Mouse (Mus musculus): ENCODE results near the gene Nudt15.

Gene Nudt15

DNA sequence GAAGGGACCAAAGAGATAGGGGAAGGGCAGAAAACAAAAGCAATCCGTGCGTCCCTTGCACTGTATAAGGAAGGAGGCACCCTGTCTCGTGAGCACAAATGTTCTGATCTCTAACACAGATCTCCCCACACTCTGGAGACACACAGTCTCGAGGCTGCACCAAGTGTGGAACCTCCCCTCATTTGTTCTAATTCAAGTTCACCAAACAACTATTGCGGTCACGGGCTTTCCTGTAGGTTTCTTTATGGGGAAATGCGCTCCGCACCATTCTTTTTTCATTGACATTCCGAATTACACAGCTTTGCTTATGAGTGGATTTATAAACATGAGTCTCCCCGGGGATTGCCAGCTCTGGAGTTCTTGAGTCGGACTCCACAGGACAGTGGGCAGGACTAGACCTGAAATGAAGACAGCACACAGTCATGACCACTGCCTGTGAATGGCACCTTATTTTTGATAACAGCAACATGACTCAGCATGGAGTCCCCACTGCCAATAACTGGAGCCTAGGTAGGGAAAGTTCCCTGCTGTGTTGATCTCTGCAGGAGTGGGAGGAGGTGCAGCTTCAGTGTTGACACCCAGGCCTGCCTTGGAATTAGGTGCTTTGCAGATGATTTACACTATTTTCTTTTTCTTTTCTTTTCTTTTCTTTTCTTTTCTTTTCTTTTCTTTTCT lies 40.2 kb downstream of the Nudt15 start:
- peak; percentile 86 for DNase-seq

DNA sequence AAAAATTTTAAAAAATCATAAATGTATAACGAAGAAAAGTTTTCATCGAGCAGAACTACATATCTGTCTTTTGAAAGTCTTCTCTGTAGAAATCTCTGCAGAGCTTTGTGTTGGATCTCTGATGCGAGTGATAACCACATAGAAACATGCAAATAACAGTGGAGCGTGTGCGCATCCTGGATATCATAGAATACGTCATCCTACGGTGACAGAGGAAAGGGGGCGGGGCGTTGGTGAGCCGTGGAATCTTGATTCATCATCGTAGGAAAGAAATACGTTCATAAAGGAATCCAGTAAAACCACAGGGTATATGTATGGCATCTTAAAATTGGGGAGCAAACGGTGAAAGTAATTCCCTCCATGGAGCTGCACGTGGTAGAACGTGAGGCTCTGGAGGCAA lies 40.8 kb downstream of the Nudt15 start:
- peak; percentile 61 for DNase-seq

DNA sequence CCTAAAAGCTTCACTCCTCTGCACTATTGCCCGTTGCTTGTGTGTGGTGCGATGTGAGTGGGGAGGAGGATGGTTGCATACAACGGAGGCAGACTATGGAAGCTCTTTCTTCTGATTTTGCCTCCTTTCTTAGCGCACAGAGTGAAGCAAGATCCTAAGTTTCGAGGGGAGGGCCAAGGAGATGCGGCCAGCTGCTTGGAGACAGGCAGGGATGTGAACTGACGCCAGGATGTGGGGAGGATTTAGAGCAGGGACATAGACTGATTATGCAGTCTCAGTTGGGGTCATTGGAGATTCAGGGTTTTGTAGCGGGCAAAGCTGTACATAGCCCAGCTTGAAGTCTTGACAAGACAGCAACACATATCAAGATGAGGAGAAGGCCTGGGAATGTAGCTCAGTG lies 41.8 kb downstream of the Nudt15 start:
- DNase-seq, result peak; percentile 40

DNA sequence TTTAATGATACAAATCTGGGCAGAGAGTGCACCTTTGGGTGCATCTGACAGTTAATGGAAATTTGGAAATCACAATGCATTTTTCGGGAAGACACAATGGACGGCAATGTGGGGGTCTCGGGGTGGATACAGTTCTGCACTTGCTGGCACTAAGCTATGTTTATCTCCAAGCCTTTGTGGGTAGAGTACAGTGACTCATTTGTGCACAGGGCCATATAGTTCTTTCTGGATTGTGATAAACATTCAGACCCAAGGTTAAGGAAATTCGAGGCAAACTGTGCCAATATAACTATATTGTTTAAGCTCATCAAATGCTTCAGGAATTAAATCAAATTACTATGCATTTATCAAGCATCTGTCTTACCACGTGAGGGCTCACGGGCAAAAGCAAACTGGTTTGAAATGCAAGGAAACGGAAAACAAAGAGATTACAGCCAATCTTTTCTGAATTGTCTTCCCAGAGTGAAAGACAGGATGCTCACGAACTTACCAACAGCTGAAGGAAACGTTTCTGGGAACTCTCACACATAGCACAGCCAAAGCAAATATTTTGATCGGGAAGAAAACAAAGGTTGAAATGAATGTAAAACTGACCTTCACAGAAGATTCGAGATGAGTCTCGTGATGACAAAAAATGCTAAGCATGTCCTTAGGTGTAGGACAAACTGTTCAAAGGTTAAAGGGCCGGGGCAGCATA lies 44.7 kb downstream of the Nudt15 start:
- peak; percentile 24 for DNase-seq

DNA sequence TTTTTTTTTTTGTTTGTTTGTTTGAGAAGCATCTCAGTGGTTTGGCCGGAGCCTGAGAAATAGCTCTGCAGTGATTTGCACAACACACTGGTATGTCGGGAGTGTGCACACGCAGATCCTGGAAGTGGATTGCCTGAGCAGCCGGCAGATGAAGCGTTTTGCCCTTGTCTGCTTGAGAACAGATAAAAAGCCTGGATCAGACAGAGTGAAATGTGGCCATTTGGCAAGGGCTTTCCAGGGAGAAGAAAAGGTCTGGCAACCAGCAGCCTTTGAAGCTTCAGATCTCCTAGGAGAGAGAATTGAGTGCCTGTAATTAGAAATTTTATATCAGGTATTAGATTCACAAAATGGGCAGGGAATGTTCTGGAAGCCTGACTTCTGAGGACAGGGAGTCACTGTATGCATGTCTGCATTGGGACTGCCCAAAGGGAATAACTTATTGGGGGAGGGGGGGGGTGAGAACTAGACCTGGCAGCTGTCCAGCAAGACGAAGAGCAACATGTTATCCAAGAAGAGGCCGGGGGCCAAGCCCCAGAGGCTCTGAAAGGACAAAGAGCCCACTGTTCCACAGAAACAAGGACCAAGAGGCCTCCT lies 45.4 kb downstream of the Nudt15 start:
- DNase-seq, result peak; percentile 30

DNA sequence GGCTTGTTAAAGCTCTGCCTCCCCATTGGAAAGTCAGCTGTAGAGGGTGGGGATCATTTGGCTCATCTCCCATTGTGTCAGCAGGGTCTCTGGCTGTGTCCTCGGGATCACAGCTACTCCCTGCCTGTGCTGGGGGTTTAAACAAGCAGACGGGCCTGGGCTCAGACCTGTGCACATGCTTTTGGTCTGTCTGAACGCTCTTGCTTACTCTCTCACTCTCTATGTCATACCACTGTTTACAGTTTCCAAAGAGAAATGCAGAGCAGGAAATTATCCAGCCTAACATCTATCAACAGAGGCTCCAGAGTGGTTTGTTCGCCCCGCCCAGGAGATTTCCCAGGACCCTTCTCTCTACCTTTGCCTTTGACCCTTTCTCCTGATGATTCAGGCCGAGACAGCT lies 46.3 kb downstream of the Nudt15 start:
- peak; percentile 61 for DNase-seq

DNA sequence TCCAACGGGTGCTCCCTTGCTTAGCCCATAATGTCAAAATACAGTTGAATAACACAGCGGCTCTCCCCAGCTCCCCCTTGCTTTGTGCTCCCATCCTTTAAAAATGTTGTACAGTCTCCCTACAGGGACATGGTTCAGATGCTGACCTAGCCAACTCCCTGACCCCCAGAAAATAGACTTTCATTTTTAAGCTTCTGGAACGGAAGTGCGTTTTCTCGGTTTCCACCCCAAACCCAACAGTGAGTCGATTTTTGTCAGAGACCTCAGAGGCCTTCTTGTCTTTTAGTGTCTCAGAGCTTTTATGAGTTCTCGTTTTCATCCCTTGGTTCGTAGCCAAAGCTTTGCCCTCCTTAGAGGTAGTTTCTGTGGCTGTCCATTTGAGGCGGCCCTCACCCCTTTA lies 46.8 kb downstream of the Nudt15 start:
- DNase-seq, result no peak

DNA sequence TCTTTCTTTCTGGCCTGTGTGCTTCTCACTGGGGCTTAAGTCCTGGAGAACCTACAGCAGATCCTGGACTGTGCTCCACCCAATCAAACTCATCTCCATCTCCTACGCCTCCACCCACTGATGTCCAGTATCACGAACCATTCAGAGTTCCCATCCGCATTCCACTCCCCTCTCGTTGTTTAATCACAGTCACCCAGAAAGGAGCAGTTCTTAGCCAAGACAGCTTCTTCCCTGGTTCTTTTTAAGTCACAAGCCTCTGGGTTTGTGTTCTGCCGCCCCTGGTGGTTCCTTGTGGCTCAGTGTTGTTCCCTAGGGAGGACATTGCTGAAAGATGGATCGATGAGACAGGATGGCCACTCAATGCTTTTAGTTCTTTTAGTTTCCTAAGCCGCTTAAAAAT lies 52.3 kb downstream of the Nudt15 start:
- DNase-seq, result no peak

DNA sequence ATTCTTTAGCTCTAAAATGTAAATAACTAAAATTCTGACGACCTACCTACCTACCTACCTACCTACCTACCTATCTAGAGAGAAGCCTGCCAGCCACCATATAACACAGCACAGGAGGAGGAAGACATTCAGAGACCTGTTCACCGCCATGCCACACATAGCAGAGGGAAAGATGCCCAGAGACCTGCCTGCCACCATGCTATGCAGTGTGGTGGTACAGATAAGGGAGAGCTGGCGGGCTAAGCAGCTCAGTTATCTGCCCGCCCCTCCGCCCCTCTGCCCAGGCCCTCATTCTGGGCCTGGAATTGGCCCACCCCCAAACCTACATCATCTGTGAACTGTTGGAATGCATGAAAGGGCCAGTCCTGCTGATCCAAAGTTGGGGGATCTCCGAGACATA lies 53.9 kb downstream of the Nudt15 start:
- no peak for DNase-seq

DNA sequence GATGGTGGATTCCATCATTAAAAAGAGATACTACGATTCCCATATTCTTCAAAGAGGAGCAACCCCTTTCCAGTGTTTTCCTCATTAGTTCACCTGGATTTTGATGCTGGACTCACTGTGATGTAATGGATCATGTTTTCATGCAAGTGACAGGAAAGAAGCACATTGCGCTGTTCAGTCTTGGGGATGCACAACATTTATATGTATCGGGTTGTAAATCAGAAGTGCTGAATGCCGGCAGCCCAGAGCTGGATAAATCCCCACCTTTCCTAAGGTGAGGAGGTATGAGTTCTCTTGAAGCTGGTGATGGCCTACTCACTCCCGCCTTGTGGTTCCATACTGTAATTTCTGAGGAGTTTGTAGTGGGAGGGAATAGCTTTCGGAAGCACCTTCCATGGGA lies 54.7 kb downstream of the Nudt15 start:
- no peak for DNase-seq

DNA sequence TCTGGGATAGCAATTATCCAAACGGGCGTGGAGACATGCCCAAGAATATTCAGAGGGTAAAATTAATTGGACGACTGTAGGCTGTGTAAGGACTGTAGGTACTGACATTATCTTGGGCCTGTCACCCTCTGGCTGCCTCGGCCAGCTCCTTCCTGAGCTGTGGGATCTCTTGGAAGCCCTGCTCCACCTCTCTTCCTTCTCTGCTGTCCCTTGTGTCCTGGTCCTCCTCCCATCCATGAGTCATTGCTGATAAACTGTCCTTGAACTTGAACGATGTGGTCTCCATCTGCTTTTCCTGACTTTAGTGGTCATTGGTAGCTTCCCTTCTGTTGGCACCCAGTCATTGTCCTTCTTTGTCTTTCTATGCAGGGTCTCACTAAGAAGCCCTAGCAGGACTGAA lies 61.4 kb downstream of the Nudt15 start:
- DNase-seq, result no peak

DNA sequence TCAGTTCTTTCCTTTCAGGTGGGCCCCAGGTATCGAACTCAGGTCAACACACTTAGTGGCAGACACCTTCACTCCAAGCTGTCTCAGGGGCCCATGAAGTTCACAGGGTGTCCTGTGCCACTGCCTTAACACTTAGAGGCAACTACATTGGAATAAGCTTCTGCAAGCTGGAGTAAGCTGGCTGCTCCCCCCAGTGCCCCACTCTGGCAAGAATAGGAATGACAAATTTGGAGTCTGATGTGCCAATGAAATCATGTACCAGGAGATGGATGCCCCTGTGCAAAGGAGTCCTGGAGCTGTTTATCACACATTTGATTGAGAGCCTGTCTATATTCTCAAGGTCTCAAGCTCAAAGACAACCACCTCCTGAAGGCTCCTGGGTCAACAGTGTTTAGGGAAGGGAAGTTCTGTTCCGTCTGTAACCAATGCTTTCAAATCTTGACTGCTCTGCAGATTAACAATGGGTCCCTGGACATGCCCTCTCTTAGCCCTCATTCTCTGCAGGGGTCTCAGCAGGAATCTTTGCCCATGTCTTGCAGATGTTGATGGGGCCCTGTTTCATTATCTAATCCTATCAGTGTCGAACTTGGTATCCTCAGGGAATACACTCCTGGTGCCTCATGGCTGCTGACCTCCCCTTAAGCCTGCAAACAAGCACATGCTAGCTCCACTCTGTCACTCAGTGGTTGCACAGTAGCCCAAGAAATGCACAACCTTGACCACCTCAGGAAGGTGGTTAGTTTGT lies 63.5 kb downstream of the Nudt15 start:
- DNase-seq, result peak; percentile 14

DNA sequence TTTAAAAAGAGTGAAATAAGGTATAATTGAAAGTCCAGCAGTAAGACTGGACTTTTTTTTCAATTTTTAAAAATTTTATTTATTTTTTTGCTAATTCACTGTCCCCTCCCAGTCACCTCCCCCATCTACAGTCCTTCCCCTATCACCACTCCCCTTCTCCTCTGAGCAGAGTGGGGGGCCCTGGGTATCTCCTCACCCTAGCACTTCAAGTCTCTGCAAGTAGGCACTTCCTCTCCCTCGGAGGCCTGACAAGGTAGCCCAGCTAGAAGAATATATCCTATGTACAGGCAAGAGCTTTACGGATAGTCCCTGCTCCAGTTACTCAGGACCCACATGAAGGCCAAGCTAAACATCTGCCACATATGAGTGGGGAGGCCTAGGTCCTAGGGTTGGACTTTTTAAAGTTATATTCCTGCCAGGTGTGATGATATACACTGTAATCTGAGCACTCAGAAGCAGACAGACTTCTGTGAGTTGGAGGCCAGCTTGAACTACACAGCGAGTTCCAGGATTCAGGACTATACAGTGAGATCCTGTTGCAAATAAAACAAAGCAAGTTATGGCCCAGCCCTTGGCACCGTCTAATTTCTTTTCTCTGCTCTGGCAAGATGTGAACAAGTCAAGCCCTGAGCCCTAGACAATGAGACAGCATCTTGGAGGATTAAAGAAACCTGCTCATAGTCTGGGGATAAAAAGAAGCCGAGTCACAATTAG lies 64.4 kb downstream of the Nudt15 start:
- DNase-seq, result peak; percentile 29

DNA sequence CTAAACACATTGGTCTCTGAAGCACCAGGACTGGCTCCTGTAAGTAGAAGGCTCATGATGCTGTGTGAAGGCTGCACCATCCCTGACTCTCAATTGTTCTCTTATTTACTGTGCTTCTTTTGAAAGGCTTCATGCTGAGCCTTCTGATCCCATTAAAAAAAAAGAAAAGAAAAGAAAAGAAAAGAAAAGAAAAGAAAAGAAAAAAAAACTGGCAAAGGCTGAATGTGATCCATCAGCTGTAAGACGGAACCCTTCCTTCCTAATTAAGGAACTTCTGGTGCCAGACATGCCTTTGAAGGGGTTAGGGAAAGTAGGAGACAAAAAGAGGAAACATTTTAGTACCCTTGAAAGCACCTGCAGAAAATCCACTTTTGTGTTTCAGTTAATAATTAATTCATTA lies 68.3 kb downstream of the Nudt15 start:
- DNase-seq, result no peak

DNA sequence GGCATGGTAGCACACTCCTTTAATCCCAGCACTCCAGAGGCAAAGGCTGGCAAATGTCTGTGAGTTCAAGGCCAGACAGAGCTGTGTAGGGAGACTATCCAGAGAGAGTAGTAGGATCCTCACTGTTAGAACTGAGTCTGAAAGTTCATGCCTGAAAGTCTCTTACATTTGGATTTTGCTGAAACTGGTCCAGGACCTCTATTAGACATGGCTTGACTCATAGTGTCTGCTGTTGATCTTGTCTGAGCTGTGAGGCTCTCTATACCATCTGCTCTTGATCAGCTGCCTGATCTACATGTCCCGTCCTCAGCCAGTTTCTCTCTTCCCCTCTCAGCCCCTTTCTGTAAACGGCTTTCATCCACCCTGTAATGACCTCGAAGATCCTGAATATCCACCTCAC lies 69.7 kb downstream of the Nudt15 start:
- no peak for DNase-seq

DNA sequence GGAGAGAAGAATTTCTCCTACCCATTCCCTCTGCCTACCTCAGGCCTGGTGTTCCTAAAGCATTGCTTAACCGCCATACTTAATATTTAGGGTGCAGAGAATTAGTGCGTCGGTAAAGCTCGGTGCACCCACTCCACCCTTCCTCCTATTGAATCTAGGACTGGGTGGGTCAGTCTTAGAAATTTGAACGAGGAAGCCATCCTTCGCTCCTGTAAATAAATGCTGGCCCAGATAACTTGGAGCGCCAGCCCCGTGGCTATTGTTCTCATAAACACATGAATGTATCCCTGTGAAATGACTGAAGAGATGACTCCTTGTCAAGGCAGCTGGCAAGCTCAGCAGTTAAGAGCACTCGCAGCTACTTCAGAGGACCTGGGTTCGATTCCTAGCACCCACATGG lies 71.0 kb downstream of the Nudt15 start:
- peak; percentile 78 for DNase-seq

DNA sequence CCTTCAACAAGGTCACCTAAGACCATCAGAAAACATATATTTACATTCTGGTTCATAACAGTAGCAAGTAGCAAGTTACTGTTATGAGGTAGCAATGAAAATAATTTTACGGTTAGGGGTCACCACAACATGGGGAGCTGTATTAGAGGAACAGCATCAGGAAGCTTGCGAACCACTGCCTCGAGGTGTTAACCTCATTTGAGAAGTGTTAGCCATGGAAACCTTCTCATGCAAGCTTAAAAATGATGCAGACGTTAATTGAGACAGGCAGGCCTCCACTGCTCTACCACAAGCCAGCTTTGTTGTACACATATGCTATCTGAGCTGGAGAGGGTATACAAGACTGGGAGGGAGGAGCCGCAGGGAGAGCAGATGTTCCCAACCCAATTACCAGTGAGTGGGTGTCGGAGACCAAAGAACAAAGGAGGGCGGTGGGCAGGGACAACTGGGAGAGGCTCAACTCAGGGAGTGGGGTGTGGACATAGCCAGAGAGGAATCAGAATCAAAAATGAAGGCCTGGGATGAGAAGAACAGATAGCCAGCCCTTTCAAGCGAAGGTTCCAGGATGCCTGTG lies 71.6 kb downstream of the Nudt15 start:
- peak; percentile 65 for DNase-seq

DNA sequence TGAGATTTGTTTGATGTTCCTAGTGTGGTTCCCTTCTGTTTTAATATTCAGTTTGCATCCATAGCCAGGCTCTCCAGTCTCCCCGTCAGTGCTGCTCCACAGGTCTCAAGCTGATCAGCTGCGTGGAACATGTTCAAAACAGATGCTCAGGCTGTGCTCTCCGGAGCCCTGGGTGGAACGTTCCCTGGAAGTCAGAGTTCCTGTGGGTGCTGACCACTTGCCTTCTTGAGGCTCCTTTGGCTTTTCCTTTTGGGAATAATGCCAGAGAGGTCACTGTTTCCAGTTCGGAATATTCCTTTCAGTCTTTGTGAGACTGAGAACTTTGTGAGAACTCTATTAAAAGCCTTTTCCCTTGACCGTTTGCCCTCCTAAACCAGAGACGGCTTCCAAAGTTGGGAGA lies 72.5 kb downstream of the Nudt15 start:
- peak; percentile 69 for DNase-seq

DNA sequence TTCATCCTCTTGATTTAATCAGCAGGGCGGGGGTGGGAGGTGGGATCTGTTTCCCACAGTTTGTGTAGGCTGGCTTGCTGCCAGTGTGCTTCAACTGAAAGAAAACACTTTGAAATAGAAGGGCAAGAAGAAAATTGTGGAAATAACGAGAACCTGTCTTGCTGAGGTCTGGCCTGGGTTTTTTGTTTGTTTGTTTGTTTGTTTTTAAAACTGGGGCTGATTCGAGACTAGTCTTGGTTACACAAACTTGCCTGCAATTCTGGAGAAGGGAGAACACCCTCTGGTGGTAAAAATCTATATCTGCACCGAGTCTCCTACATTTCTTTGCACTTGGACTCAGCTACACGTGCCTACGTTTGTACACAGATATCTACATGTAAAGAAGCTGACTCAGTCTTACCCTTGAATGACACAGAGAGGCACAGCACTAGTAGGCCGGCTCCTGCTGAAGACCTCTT lies 73.4 kb downstream of the Nudt15 start:
- DNase-seq, result peak; percentile 78

DNA sequence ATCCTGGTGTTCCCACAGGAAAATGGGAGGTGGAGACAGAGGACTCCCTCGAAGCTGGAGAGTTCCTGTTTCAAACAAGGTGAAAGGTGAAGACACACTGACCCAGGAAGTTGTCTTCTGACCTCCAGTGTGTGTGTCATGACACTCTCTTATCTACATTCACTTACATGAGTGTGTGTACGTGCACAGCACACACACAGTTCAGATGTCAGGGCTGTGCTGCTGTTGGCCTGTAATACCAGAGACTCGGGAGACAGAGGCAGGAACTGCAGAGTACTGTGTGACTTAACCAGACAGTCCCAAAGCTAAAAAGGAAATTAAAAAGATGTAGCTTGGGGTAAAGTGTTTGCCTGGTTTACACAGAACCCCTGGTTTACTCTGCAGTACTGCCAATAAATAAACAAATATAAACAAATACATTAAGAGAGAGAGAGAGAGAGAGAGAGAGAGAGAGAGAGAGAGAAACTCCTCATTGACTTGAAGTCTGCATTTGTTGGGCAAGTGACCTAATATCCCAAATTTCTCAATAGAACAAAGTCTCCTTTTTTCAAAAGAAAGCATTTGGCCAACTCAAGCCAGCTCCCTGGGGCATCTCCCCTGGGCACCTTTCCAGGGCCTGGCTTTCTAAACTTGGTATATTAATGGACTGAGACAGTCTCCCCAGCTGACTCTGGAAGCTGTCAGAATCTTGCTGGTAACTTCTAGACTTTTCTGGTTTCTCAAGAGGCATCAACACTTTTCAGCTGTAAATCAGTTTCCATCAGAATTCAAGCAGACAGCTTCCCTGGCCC lies 74.2 kb downstream of the Nudt15 start:
- DNase-seq, result peak; percentile 50

DNA sequence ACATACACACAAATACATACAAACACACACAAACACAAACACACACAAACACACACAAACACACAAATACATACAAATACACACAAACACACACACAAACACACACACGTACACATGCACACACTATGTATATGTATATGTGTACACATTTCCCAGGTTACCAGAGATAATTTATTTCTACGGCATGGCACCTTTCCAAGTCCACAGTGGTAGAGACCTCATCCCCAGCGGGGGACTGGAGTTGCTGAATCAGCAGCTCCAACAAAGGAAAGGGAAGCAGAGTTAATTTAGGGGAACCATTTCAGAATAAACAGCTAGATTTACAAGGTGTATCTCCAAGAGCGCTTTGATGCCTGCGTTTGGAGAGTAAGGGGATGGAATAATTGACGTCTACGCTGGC lies 75.8 kb downstream of the Nudt15 start:
- no peak for DNase-seq

DNA sequence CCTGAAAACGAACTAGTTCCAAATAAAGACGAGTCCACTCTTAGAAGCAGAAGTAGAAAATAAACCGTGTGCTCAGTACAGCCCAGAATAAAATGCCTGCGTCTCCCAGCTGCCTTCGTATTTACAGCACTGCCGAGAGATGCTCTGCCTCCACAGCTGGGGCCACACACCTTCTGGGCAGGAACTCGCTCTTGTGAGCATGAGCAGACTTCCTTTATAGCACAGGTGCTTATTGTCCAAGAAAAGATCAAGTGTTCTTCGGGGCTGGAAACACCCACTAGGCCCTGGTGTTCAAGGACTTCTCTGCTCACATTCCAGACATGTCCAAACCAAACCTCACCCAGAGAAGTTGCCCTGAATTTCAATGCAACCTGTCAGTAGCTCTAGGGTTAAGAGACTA lies 77.4 kb downstream of the Nudt15 start:
- DNase-seq, result peak; percentile 73

Measured in lung, postnatal 36 days (tissue).